Mouse (Mus musculus) ES-CJ7 (cell line): ENCODE measurements around the gene D7Ertd443e.

Experiments
- DNase-seq: peaks from one replicate; pipeline ENCODE4 v3.0.0; 2011; ENCODE audit warnings: low read depth, low spot score

Gene D7Ertd443e

GRCm38 (mm10) chr7:134227773-134228455 lies 157.5 kb downstream of the D7Ertd443e start:
- DNase-seq, result no peak

GRCm38 (mm10) chr7:134227101-134227500 lies 158.4 kb downstream of the D7Ertd443e start:
- DNase-seq, result no peak

- no peak for DNase-seq
Measured at GRCm38 (mm10) chr7:134226231-134226630, 159.2 kb downstream of the D7Ertd443e start.

- peak; percentile 34 for DNase-seq
Measured at GRCm38 (mm10) chr7:134224741-134225612, 160.5 kb downstream of the D7Ertd443e start.

GRCm38 (mm10) chr7:134224421-134224740 lies 161.1 kb downstream of the D7Ertd443e start:
- DNase-seq, result peak; percentile 12

- peak; percentile 67 for DNase-seq
Measured at GRCm38 (mm10) chr7:134223444-134224161, 161.9 kb downstream of the D7Ertd443e start.
